Mouse (Mus musculus): Measurements from ENCODE around the gene E2f2. TPM values are rescaled to one million over a fixed set of nuclear protein-coding genes. Genes with fewer than 3 reads are reported as not detected.

Gene E2f2
- total RNA-seq, 2 experiments from 2014 or later: 6.9 to 11.0 TPM

- no peak for DNase-seq
Observed at GRCm38 (mm10) chr4:136204775-136205174, 32.6 kb downstream of the E2f2 start.

- peak; percentile 98 for DNase-seq
Observed at GRCm38 (mm10) chr4:136206033-136206893, 34.1 kb downstream of the E2f2 start, which contains the start of gene Asap3. Asap3 (plus strand) TSS chr4:136206365.

GRCm38 (mm10) chr4:136206943-136207342 is 34.7 kb downstream of the E2f2 start:
- DNase-seq: no peak

- DNase-seq: no peak
Observed at GRCm38 (mm10) chr4:136210931-136211330, 38.7 kb downstream of the E2f2 start.

- no peak for DNase-seq
Observed at GRCm38 (mm10) chr4:136213629-136214028, 41.4 kb downstream of the E2f2 start.

- DNase-seq: no peak
Observed at GRCm38 (mm10) chr4:136214828-136215227, 42.6 kb downstream of the E2f2 start.

GRCm38 (mm10) chr4:136215576-136215975 is 43.4 kb downstream of the E2f2 start:
- no peak for DNase-seq

- no peak for DNase-seq
Observed at GRCm38 (mm10) chr4:136217063-136217462, 44.9 kb downstream of the E2f2 start.

- DNase-seq: peak; percentile 89
Observed at GRCm38 (mm10) chr4:136218595-136219214, 46.5 kb downstream of the E2f2 start.

- DNase-seq: no peak
Observed at GRCm38 (mm10) chr4:136220133-136220775, 48.1 kb downstream of the E2f2 start.

GRCm38 (mm10) chr4:136223549-136224239 is 51.5 kb downstream of the E2f2 start:
- DNase-seq: no peak

GRCm38 (mm10) chr4:136224240-136224559 is 52.0 kb downstream of the E2f2 start:
- DNase-seq: no peak

GRCm38 (mm10) chr4:136224677-136225460 is 52.7 kb downstream of the E2f2 start:
- no peak for DNase-seq

GRCm38 (mm10) chr4:136227408-136227807 is 55.2 kb downstream of the E2f2 start:
- no peak for DNase-seq

GRCm38 (mm10) chr4:136228640-136229039 is 56.4 kb downstream of the E2f2 start:
- no peak for DNase-seq

GRCm38 (mm10) chr4:136238669-136239068 is 66.5 kb downstream of the E2f2 start:
- DNase-seq: no peak

GRCm38 (mm10) chr4:136239111-136239510 is 66.9 kb downstream of the E2f2 start:
- no peak for DNase-seq

- DNase-seq: peak; percentile 88
Observed at GRCm38 (mm10) chr4:136239622-136240021, 67.4 kb downstream of the E2f2 start.

GRCm38 (mm10) chr4:136240123-136240522 is 67.9 kb downstream of the E2f2 start:
- no peak for DNase-seq

- DNase-seq: no peak
Observed at GRCm38 (mm10) chr4:136240955-136241354, 68.8 kb downstream of the E2f2 start.

- DNase-seq: no peak
Observed at GRCm38 (mm10) chr4:136242065-136242703, 70.0 kb downstream of the E2f2 start.

Measured in gastrocnemius, postnatal 10 days (tissue).